Mouse (Mus musculus) midbrain, embryonic 15.5 days (tissue): ENCODE measurements at regions not wholly inside any gene's neighbourhood (a gene's known extent, or its start where the extent isn't known, plus 50 kb on each side); places are given as distances from the start of the nearest gene placed in this dataset.

ENCODE experiments used
- ATAC-seq: fragments of 200-750 bp; cut with Nextera tagmentation; replicated peaks from 2 replicates; pipeline ENCODE4 v1.8.0; 2017; ENCODE audit warnings: moderate TSS enrichment
- H3K27ac ChIP-seq: fragments of 300-500 bp; sonication (generic); 2 replicates; pipeline ENCODE4 v1.5.1; 2015; ENCODE audit warnings: mild to moderate bottlenecking, inconsistent platforms
- H3K27me3 ChIP-seq: fragments of 300-500 bp; sonication (generic); replicated peaks from 2 replicates; pipeline ENCODE4 v1.6.1; 2015; ENCODE audit warnings: inconsistent platforms
- H3K36me3 ChIP-seq: fragments of 300-500 bp; sonication (generic); replicated peaks from 2 replicates; pipeline ENCODE4 v1.6.1; 2015; ENCODE audit warnings: inconsistent platforms
- H3K4me1 ChIP-seq: fragments of 300-500 bp; sonication (generic); 2 replicates; pipeline ENCODE4 v1.6.1; 2015; ENCODE audit warnings: inconsistent platforms
- H3K4me2 ChIP-seq: fragments of 300-500 bp; sonication (generic); 2 replicates; pipeline ENCODE4 v1.6.1; 2015; ENCODE audit warnings: inconsistent platforms, mild to moderate bottlenecking, moderate library complexity
- H3K4me3 ChIP-seq: fragments of 300-500 bp; sonication (generic); 2 replicates; pipeline ENCODE4 v1.5.1; 2015; ENCODE audit warnings: mild to moderate bottlenecking, inconsistent platforms
- H3K9ac ChIP-seq: fragments of 300-500 bp; sonication (generic); 2 replicates; pipeline ENCODE4 v1.6.1; 2015; ENCODE audit warnings: mild to moderate bottlenecking, inconsistent platforms
- H3K9me3 ChIP-seq: fragments of 300-500 bp; sonication (generic); 2 replicates; pipeline ENCODE4 v1.6.1; 2016; ENCODE audit warnings: inconsistent platforms
- WGBS: fragments of 180-500 bp; shearing (Covaris S2); methylation state at CpG from one replicate; pipeline ENCODE4 v1.1.7; 2015; ENCODE audit warnings: mixed read lengths; 5-methylcytosine and 5-hydroxymethylcytosine counted together

- no peak overlapping the region for H3K9ac ChIP-seq
- H3K9me3 ChIP-seq, result no peaks in the 10 kb centered on the region
- no peaks in the 10 kb centered on the region for H3K36me3 ChIP-seq
- H3K27me3 ChIP-seq, result no peaks in the 10 kb centered on the region
- H3K27ac ChIP-seq, result no peak overlapping the region
- H3K4me2 ChIP-seq, result no peak overlapping the region
- ATAC-seq, result no peak
- no peak overlapping the region for H3K4me3 ChIP-seq
- peaks cover 6% of the 10 kb centered on the region; the same call in 1 of the 2 replicates for H3K4me1 ChIP-seq
- WGBS, result 76% methylated on average over 8 of the region's 8 CpGs
These were observed 156.8 kb upstream of the Arid2 start for GRCm38 (mm10) chr15:96130531-96130930.

GRCm38 (mm10) chr15:96131582-96132091, 155.7 kb upstream of the Arid2 start:
- Histone ChIP-seq H3K9me3 (no peaks in the 10 kb centered on the region), H3K4me1 (peaks cover 6% of the 10 kb centered on the region; the same call in 1 of the 2 replicates), H3K4me3 (no peak overlapping the region), H3K27ac (no peak overlapping the region), H3K27me3 (no peaks in the 10 kb centered on the region), H3K36me3 (no peaks in the 10 kb centered on the region), H3K9ac (no peak overlapping the region), H3K4me2 (no peak overlapping the region)
- no peak for ATAC-seq

- H3K27me3 ChIP-seq, result no peaks in the 10 kb centered on the region
- WGBS, result 56% methylated on average over 3 of the region's 3 CpGs
- H3K9me3 ChIP-seq, result no peaks in the 10 kb centered on the region
- H3K9ac ChIP-seq, result no peak overlapping the region
- H3K4me1 ChIP-seq, result peaks cover 6% of the 10 kb centered on the region; the same call in 1 of the 2 replicates
- H3K4me3 ChIP-seq, result no peak overlapping the region
- H3K36me3 ChIP-seq, result no peaks in the 10 kb centered on the region
- no peak for ATAC-seq
- no peak overlapping the region for H3K27ac ChIP-seq
- H3K4me2 ChIP-seq, result no peak overlapping the region
These were observed 154.7 kb upstream of the Arid2 start for GRCm38 (mm10) chr15:96132636-96133035.

GRCm38 (mm10) chr15:96135250-96135731, 152.0 kb upstream of the Arid2 start:
- no peak overlapping the region for H3K4me3 ChIP-seq
- 21% methylated on average over 13 of the region's 13 CpGs for WGBS
- no peaks in the 10 kb centered on the region for H3K9me3 ChIP-seq
- H3K4me2 ChIP-seq, result peak overlapping the region; percentile 17; the same call in 1 of the 2 replicates
- no peaks in the 10 kb centered on the region for H3K36me3 ChIP-seq
- H3K27ac ChIP-seq, result no peak overlapping the region
- no peak overlapping the region for H3K9ac ChIP-seq
- H3K27me3 ChIP-seq, result no peaks in the 10 kb centered on the region
- ATAC-seq, result no peak
- H3K4me1 ChIP-seq, result peaks cover 6% of the 10 kb centered on the region; the same call in 1 of the 2 replicates

GRCm38 (mm10) chr15:96135816-96136215, 151.5 kb upstream of the Arid2 start:
- Histone ChIP-seq H3K4me2 (no peak overlapping the region), H3K9me3 (no peaks in the 10 kb centered on the region), H3K27ac (no peak overlapping the region), H3K27me3 (no peaks in the 10 kb centered on the region), H3K4me3 (no peak overlapping the region), H3K4me1 (peaks cover 6% of the 10 kb centered on the region; the same call in 1 of the 2 replicates), H3K36me3 (no peaks in the 10 kb centered on the region), H3K9ac (no peak overlapping the region)
- ATAC-seq, result no peak
- WGBS, result 40% methylated on average over 6 of the region's 6 CpGs

GRCm38 (mm10) chr15:96137534-96137933, 149.8 kb upstream of the Arid2 start:
- ATAC-seq, result no peak
- Histone ChIP-seq H3K36me3 (no peaks in the 10 kb centered on the region), H3K4me2 (no peak overlapping the region), H3K27ac (no peak overlapping the region), H3K9ac (no peak overlapping the region), H3K9me3 (no peaks in the 10 kb centered on the region), H3K27me3 (no peaks in the 10 kb centered on the region), H3K4me3 (no peak overlapping the region), H3K4me1 (peaks cover 6% of the 10 kb centered on the region; the same call in 1 of the 2 replicates)
- 95% methylated on average over 17 of the region's 17 CpGs for WGBS

- Histone ChIP-seq H3K27ac (no peak overlapping the region), H3K9me3 (no peaks in the 10 kb centered on the region), H3K9ac (no peak overlapping the region), H3K4me3 (no peak overlapping the region), H3K27me3 (no peaks in the 10 kb centered on the region), H3K4me1 (peaks cover 6% of the 10 kb centered on the region; the same call in 1 of the 2 replicates), H3K36me3 (no peaks in the 10 kb centered on the region), H3K4me2 (no peak overlapping the region)
- ATAC-seq, result no peak
- WGBS, result 94% methylated on average over 3 of the region's 3 CpGs
These were observed 149.4 kb upstream of the Arid2 start for GRCm38 (mm10) chr15:96137945-96138344.

- H3K4me1 ChIP-seq, result no peaks in the 10 kb centered on the region
- H3K27me3 ChIP-seq, result no peaks in the 10 kb centered on the region
- WGBS, result 77% methylated on average over 6 of the region's 6 CpGs
- ATAC-seq, result no peak
- H3K4me2 ChIP-seq, result no peak overlapping the region
- no peaks in the 10 kb centered on the region for H3K36me3 ChIP-seq
- no peaks in the 10 kb centered on the region for H3K9me3 ChIP-seq
- H3K9ac ChIP-seq, result no peak overlapping the region
- no peak overlapping the region for H3K4me3 ChIP-seq
- H3K27ac ChIP-seq, result no peak overlapping the region
These were observed 133.8 kb upstream of the Arid2 start for GRCm38 (mm10) chr15:96153489-96153888.

GRCm38 (mm10) chr15:96158321-96158720, 129.0 kb upstream of the Arid2 start:
- Histone ChIP-seq H3K36me3 (no peaks in the 10 kb centered on the region), H3K9ac (no peak overlapping the region), H3K9me3 (no peaks in the 10 kb centered on the region), H3K4me3 (no peak overlapping the region), H3K4me2 (no peak overlapping the region), H3K27ac (no peak overlapping the region), H3K4me1 (no peaks in the 10 kb centered on the region), H3K27me3 (no peaks in the 10 kb centered on the region)
- ATAC-seq, result no peak
- 90% methylated on average over 4 of the region's 4 CpGs for WGBS

GRCm38 (mm10) chr15:96164771-96165431, 122.4 kb upstream of the Arid2 start:
- H3K27ac ChIP-seq, result peak overlapping the region; percentile 66
- H3K4me3 ChIP-seq, result no peak overlapping the region
- H3K9ac ChIP-seq, result no peak overlapping the region
- no peaks in the 10 kb centered on the region for H3K27me3 ChIP-seq
- peaks cover 7% of the 10 kb centered on the region for H3K4me1 ChIP-seq
- H3K36me3 ChIP-seq, result no peaks in the 10 kb centered on the region
- no peaks in the 10 kb centered on the region for H3K9me3 ChIP-seq
- WGBS, result 49% methylated on average over 13 of the region's 13 CpGs
- peak overlapping the region; percentile 11 for H3K4me2 ChIP-seq
- ATAC-seq, result peak; percentile 70

GRCm38 (mm10) chr15:96167256-96167655, 120.1 kb upstream of the Arid2 start:
- H3K36me3 ChIP-seq, result no peaks in the 10 kb centered on the region
- H3K4me2 ChIP-seq, result no peak overlapping the region
- WGBS, result 78% methylated on average over 9 of the region's 9 CpGs
- H3K27ac ChIP-seq, result no peak overlapping the region
- 0 out of 2 replicates have a peak, but pooled peaks cover 3% of the 10 kb centered on the region for H3K27me3 ChIP-seq
- no peak for ATAC-seq
- no peak overlapping the region for H3K4me3 ChIP-seq
- H3K4me1 ChIP-seq, result peaks cover 15% of the 10 kb centered on the region
- no peak overlapping the region for H3K9ac ChIP-seq
- H3K9me3 ChIP-seq, result no peaks in the 10 kb centered on the region

- 0 out of 2 replicates have a peak, but pooled peaks cover 3% of the 10 kb centered on the region for H3K27me3 ChIP-seq
- WGBS, result 12% methylated on average over 15 of the region's 15 CpGs
- H3K4me2 ChIP-seq, result peak overlapping the region; percentile 24
- no peak overlapping the region for H3K27ac ChIP-seq
- H3K9me3 ChIP-seq, result no peaks in the 10 kb centered on the region
- H3K4me3 ChIP-seq, result no peak overlapping the region
- ATAC-seq, result 0 out of 2 replicates have a peak, but pooled peaks have one; percentile 31
- H3K9ac ChIP-seq, result no peak overlapping the region
- H3K4me1 ChIP-seq, result peaks cover 15% of the 10 kb centered on the region
- H3K36me3 ChIP-seq, result no peaks in the 10 kb centered on the region
These were observed 117.4 kb upstream of the Arid2 start for GRCm38 (mm10) chr15:96169726-96170467.
